Mouse (Mus musculus) ES-E14 (cell line): ENCODE results near the gene Wdfy4.

Source experiments
- CHD2 ChIP-seq: IDR thresholded peaks from 2 replicates; pipeline ENCODE4 v1.6.1; 2014; ENCODE audit warnings: mild to moderate bottlenecking, low read depth, low read length, inconsistent platforms
- HCFC1 ChIP-seq: IDR thresholded peaks from 2 replicates; pipeline ENCODE4 v1.6.1; 2012; ENCODE audit warnings: low read length, inconsistent platforms, borderline replicate concordance; ENCODE audit not compliant: insufficient read depth
- MAFK ChIP-seq: IDR thresholded peaks from 2 replicates; pipeline ENCODE4 v1.6.1; 2014; ENCODE audit warnings: mild to moderate bottlenecking, low read depth, low read length, inconsistent platforms; ENCODE audit not compliant: insufficient read depth
- ZC3H11A ChIP-seq: IDR thresholded peaks from 2 replicates; pipeline ENCODE4 v1.6.1; 2012; ENCODE audit warnings: low read depth, mild to moderate bottlenecking, inconsistent platforms, low read length, borderline replicate concordance
- ZNF384 ChIP-seq: IDR thresholded peaks from 2 replicates; pipeline ENCODE4 v1.6.1; 2012; ENCODE audit warnings: low read depth, low read length, inconsistent platforms

DNA sequence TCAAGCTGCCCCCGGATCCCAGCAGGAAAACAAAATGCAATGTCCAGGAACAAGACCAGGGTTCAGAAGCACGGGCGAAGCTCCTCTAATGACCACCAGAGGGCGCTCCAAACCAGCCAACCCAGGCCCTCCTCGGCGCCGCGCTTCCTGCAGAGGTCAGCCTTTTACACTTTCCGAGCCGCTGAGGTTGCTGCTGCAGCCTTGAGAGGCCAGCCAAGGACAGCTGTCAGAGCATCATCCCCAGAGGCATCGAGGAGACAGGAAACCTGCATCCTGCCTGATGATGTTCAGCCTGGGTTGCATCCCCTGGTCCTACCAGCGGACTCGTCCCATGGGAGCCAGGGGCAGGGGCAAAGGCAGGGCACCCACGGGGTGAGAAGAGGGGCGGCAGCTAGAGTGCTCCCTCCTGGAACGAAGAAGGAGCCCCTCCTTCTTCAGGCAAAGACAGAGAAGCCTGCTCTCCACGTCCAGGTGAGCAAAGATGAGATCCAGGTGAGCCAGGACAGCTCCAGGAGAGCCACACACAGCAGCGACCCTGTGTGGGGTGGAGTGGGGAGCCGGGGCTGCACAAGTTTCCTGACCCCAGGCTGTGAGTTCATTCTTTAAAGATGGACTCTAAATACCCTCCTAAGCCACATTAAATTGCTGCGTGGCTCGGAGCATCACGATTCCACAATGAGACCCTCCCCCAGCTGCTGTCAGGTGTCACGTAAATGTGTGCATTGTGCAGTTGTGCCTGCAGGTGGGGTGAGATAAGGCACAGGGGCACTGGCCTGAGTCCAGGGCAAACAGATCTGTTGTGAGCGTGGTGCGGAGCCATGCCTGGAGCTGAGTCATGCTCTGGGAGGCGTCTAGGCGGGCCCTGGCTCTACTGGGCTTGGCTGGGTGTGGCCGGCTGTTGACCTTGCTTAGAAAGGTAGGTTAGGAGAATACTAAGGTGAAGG lies 28.8 kb upstream of the Wdfy4 start, which contains the start of gene Arhgap22:
- no peak for TF ChIP-seq ZNF384
- TF ChIP-seq CHD2: no peak
- TF ChIP-seq MAFK: peak; percentile 83
- TF ChIP-seq HCFC1: no peak
- peak; percentile 92 for TF ChIP-seq ZC3H11A
